Mouse (Mus musculus) ES-E14 (cell line): Measurements from ENCODE around the gene Ppp1r13b. TPM values are rescaled to one million over a fixed set of nuclear protein-coding genes. Genes with fewer than 3 reads are reported as not detected.

Experiments used
- DNase-seq: peaks from one replicate; pipeline ENCODE4 v3.0.0-alpha.2; 2013; ENCODE audit warnings: low read depth, low spot score
- H3K27ac ChIP-seq: 2 replicates; pipeline ENCODE4 v1.5.1; 2012; ENCODE audit warnings: low read depth, mild to moderate bottlenecking, low read length, moderate library complexity, mixed read lengths; ENCODE audit not compliant: poor library complexity, insufficient read depth, severe bottlenecking
- H3K36me3 ChIP-seq: 2 replicates; pipeline ENCODE4 v1.6.1; 2012; ENCODE audit warnings: mild to moderate bottlenecking, low read length, moderate library complexity, mixed read lengths; ENCODE audit not compliant: control insufficient read depth, poor library complexity, insufficient read depth, severe bottlenecking
- H3K4me1 ChIP-seq, 2 experiments: fragments of 150-350 bp in 1 of 2; sonication (generic) in 1 of 2; 2 replicates each; pipeline ENCODE4 v1.6.1; 2012; ENCODE audit warnings: low read length in 2 of 2, mild to moderate bottlenecking in 1 of 2, mixed read lengths in 1 of 2; ENCODE audit not compliant: control insufficient read depth in 2 of 2, insufficient read depth in 2 of 2, poor library complexity in 1 of 2
- H3K4me3 ChIP-seq, 2 experiments: fragments of 150-350 bp in 1 of 2; sonication (generic) in 1 of 2; 2 replicates each; pipeline ENCODE4 v1.5.1; 2012; ENCODE audit warnings: low read length in 2 of 2, low read depth in 1 of 2, mild to moderate bottlenecking in 1 of 2, mixed read lengths in 1 of 2; ENCODE audit not compliant: insufficient read depth in 1 of 2, poor library complexity in 1 of 2, severe bottlenecking in 1 of 2
- H3K9ac ChIP-seq: 2 replicates; pipeline ENCODE4 v1.6.1; 2012; ENCODE audit warnings: low read depth, mild to moderate bottlenecking, low read length, mixed read lengths; ENCODE audit not compliant: poor library complexity, insufficient read depth, severe bottlenecking
- H3K9me3 ChIP-seq: fragments of 150-350 bp; sonication (generic); 2 replicates; pipeline ENCODE4 v1.6.1; 2012; ENCODE audit warnings: low read depth, mild to moderate bottlenecking, low read length; ENCODE audit not compliant: control insufficient read depth, insufficient read depth
- CHD2 ChIP-seq: IDR thresholded peaks from 2 replicates; pipeline ENCODE4 v1.6.1; 2014; ENCODE audit warnings: mild to moderate bottlenecking, low read depth, low read length, inconsistent platforms
- HCFC1 ChIP-seq: IDR thresholded peaks from 2 replicates; pipeline ENCODE4 v1.6.1; 2012; ENCODE audit warnings: low read length, inconsistent platforms, borderline replicate concordance; ENCODE audit not compliant: insufficient read depth
- MAFK ChIP-seq: IDR thresholded peaks from 2 replicates; pipeline ENCODE4 v1.6.1; 2014; ENCODE audit warnings: mild to moderate bottlenecking, low read depth, low read length, inconsistent platforms; ENCODE audit not compliant: insufficient read depth
- ZC3H11A ChIP-seq: IDR thresholded peaks from 2 replicates; pipeline ENCODE4 v1.6.1; 2012; ENCODE audit warnings: low read depth, mild to moderate bottlenecking, inconsistent platforms, low read length, borderline replicate concordance
- ZNF384 ChIP-seq: IDR thresholded peaks from 2 replicates; pipeline ENCODE4 v1.6.1; 2012; ENCODE audit warnings: low read depth, low read length, inconsistent platforms
- in situ Hi-C, 2 experiments: fragments of 600-800 bp; cut with MboI; formaldehyde crosslinking; loops; one replicate each; pipeline ENCODE4 v1.15.1; 2025; ENCODE audit warnings: low sequenced_read_pairs in 2 of 2, inconsistent platforms in 1 of 2; ENCODE audit not compliant: unreplicated experiment in 2 of 2
- total RNA-seq: library from RNA; depleted of rRNA; stranded (reverse); fragments of 300-350 nt; gene quantifications from 2 replicates; pipeline ENCODE4 v1.2.3, GENCODE M21; 2012

The Ppp1r13b gene
- total RNA-seq, 1 experiment, result 4.4 TPM

GRCm38 (mm10) chr12:111933032-111933704 lies 25.3 kb upstream of the Ppp1r13b start:
- H3K9me3 ChIP-seq, result no peaks in the 10 kb centered on the region
- in situ Hi-C loops, result no loop called here
- H3K4me3 ChIP-seq, result no peak overlapping the region
- TF ChIP-seq ZC3H11A (no peak), HCFC1 (no peak), ZNF384 (no peak), MAFK (no peak), CHD2 (no peak)
- no peak overlapping the region for H3K9ac ChIP-seq
- DNase-seq, result no peak
- H3K4me1 ChIP-seq, result peaks cover 9 to 17% of the 10 kb centered on the region in 2 experiments
- no peaks in the 10 kb centered on the region for H3K36me3 ChIP-seq
- no peak overlapping the region for H3K27ac ChIP-seq

DNA sequence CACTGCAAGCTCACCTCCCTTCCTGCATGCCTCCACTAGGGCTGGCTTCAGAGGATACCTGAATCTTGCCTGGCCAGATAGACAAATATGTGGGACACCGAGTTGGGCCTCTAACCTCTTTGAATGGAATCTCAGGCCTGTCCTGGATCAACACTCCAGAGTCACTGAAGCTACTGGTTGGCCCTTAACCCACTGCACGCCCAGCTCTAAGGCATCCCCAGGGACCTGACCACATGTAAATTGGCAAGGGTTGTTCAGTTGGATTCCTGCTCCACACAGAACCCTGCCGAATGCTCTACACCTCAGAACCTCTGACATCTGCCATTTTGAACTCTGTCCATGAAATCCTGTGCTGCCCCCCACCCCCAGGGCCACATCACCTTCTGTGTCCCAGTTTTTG lies 24.6 kb upstream of the Ppp1r13b start:
- no peak for TF ChIP-seq MAFK
- TF ChIP-seq HCFC1, result no peak
- no peak for TF ChIP-seq CHD2
- TF ChIP-seq ZC3H11A, result no peak
- TF ChIP-seq ZNF384, result no peak
- H3K4me1 ChIP-seq, result peaks cover 4 to 11% of the 10 kb centered on the region in 2 experiments; a peak in 3 of 4 replicates
- no peak overlapping the region for H3K4me3 ChIP-seq
- no peak overlapping the region for H3K27ac ChIP-seq
- DNase-seq, result no peak
- H3K36me3 ChIP-seq, result no peaks in the 10 kb centered on the region
- no peaks in the 10 kb centered on the region for H3K9me3 ChIP-seq
- H3K9ac ChIP-seq, result no peak overlapping the region
- in situ Hi-C loops, result no loop called here

DNA sequence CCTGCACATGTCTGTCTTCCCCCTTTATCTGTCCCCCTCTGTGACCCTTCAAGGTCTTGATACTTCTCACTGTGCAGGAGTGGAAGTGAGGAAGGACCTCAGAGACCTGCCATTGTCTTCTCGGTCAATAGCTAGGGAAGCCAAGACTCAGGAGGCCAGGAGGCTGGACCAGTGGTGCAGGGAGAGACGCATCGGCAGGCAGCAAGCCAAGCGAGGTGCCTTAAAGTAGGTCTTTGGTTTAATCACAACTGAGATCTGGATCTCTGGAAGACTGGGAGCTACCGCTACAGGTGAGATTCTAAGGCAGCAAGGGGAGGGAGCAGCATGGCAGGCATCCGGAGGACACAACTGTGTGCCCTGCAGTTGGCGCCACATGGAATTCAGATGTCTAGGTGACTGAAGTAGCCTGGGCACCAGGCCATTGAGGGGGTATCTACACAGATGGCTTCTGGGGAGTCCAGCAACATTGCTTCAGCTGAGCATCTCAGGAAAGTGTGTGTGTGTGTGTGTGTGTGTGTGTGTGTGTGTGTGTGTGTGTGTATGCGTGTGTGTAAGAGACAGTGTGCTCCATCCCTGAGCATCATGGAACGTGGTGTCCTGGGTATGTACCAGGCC lies 23.6 kb upstream of the Ppp1r13b start:
- Histone ChIP-seq H3K9me3 (no peaks in the 10 kb centered on the region), H3K9ac (no peak overlapping the region), H3K36me3 (no peaks in the 10 kb centered on the region), H3K27ac (no peak overlapping the region), H3K4me1 (peaks cover 4% of the 10 kb centered on the region in 2 experiments; a peak in 3 of 4 replicates), H3K4me3 (no peak overlapping the region)
- in situ Hi-C loops, result no loop called here
- TF ChIP-seq ZNF384, result no peak
- TF ChIP-seq HCFC1, result no peak
- no peak for TF ChIP-seq MAFK
- TF ChIP-seq ZC3H11A, result no peak
- no peak for TF ChIP-seq CHD2
- DNase-seq, result no peak

DNA sequence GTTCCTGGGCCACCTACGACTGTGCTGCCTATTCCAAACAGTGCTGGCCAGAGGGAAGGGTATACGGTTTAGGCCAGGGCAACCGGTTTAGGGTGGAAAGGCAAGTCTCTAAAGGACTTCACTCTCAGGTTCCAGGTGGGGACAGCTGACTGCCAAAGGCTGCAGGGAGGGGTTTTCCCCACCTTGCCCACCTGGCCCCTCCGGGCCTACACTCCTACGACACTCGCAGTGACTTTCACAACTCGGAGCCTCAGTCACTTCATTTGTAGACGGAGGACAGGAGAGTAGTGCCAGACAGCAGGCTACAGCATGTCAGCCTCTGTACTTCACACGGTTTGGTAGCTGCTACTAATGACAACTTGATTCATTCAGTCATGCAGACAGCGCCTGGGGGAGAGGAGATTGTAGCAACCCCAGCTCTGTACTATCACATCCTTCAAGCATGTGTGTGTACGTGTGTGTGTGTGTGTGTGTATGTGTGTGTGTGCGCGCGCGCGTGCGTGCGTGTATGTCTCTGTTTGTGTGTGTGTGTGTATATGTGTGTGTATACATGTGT lies 20.6 kb upstream of the Ppp1r13b start:
- no peak overlapping the region for H3K27ac ChIP-seq
- no peak overlapping the region for H3K4me3 ChIP-seq
- H3K9ac ChIP-seq, result no peak overlapping the region
- TF ChIP-seq MAFK (no peak), ZC3H11A (no peak), CHD2 (no peak)
- no peaks in the 10 kb centered on the region for H3K9me3 ChIP-seq
- no peak for DNase-seq
- peaks cover 1 to 2% of the 10 kb centered on the region in 2 experiments; a peak in 1 of 4 replicates for H3K4me1 ChIP-seq
- in situ Hi-C loops, result no loop called here
- H3K36me3 ChIP-seq, result no peaks in the 10 kb centered on the region
